8 mouse cellular contexts compared by ENCODE assay signal in the genomic region with DNA sequence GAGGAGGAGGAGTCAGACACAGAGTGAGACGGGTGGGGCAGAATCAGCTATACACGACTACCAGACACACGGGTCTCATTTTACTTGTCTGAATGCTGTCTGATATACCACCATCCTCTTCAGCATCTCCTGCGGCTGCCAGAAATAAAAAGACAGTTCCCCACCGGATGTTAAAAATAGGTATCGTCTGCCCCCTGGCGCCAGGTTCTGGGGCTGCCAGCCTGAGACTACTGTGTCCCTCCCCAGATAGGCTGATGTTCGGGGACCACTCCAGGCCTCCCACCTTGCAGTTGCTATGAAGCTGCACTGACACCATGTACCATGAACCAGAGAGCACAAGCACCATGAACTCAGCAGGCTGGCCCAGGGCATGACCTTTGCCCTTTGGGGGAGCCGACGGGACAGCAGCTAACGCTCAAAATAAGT. TPM values are rescaled to one million over a fixed set of nuclear protein-coding genes. Genes with fewer than 3 reads are reported as not detected.
DNase-seq lines count a peak whose midpoint lies in the region; ATAC-seq and TF ChIP-seq lines count a peak whose summit lies in the region.

No protein-coding gene starts in this region.

- no peaks in the 10 kb centered on the region for H3K27me3 ChIP-seq in forebrain, embryonic 13.5 days
- H3K27me3 ChIP-seq in hindbrain, postnatal 0 days (ENCODE audit: insufficient read depth, low read length) = no peaks in the 10 kb centered on the region

- 56% methylated on average over 11 of the region's 11 CpGs for WGBS in forebrain, embryonic 13.5 days
- WGBS in hindbrain, postnatal 0 days = 44% methylated on average over 11 of the region's 11 CpGs

- H3K36me3 ChIP-seq in forebrain, embryonic 13.5 days (ENCODE audit: poor library complexity, severe bottlenecking) = no peaks in the 10 kb centered on the region
- no peaks in the 10 kb centered on the region for H3K36me3 ChIP-seq in hindbrain, postnatal 0 days (ENCODE audit: insufficient read depth, low read length)

- H3K4me2 ChIP-seq in forebrain, embryonic 13.5 days = no peak overlapping the region
- H3K4me2 ChIP-seq in hindbrain, postnatal 0 days (ENCODE audit: low read depth, low read length) = no peak overlapping the region

- H3K4me3 ChIP-seq in forebrain, embryonic 13.5 days = no peak overlapping the region
- no peak overlapping the region for H3K4me3 ChIP-seq in hindbrain, postnatal 0 days (ENCODE audit: low read length)

- peaks cover 5% of the 10 kb centered on the region for H3K4me1 ChIP-seq in forebrain, embryonic 13.5 days
- H3K4me1 ChIP-seq in hindbrain, postnatal 0 days (ENCODE audit: insufficient read depth, low read length) = no peaks in the 10 kb centered on the region

- no peaks in the 10 kb centered on the region for H3K9me3 ChIP-seq in forebrain, embryonic 13.5 days (replicated peaks)
- H3K9me3 ChIP-seq in hindbrain, postnatal 0 days (ENCODE audit: low read length) = no peaks in the 10 kb centered on the region

- peak; percentile 74 for TF ChIP-seq CTCF in hindbrain, postnatal 0 days (IDR thresholded peaks at IDR 0.05; ENCODE audit: low read depth)

- H3K27ac ChIP-seq in forebrain, embryonic 13.5 days = no peak overlapping the region
- no peak overlapping the region for H3K27ac ChIP-seq in hindbrain, postnatal 0 days

- ATAC-seq in CD4-positive, CD25-positive, alpha-beta regulatory T cell, adult 4 months = no peak
- peak; percentile 50 for ATAC-seq in forebrain, embryonic 13.5 days
- peak; percentile 32; the same call in 1 of the 2 replicates for ATAC-seq in hindbrain, postnatal 0 days

- H3K9ac ChIP-seq in forebrain, embryonic 13.5 days = no peak overlapping the region
- H3K9ac ChIP-seq in hindbrain, postnatal 0 days (replicated peaks; ENCODE audit: low read length) = no peak overlapping the region

- DNase-seq in CD4-positive, CD25-positive, alpha-beta regulatory T cell, adult 2 months (ENCODE audit: low read depth, low spot score) = peak; percentile 27
- DNase-seq in urinary bladder, postnatal 14 days (ENCODE audit: low spot score) = peak; percentile 25
- no peak for DNase-seq in urinary bladder, postnatal 10 days (ENCODE audit: low spot score)
- DNase-seq in hindbrain, postnatal 0 days (ENCODE audit: low spot score) = peak; percentile 71
- peak; percentile 33 for DNase-seq in lung, postnatal 14 days
- DNase-seq in spleen, postnatal 36 days (ENCODE audit: low spot score in 2 of 2) = peak; percentile 8 to 10

RNA-seq across cellular contexts. Expression of a gene that starts 24.2 kb away (rescaled TPM):
- not detected for polyA plus RNA-seq in CD4-positive, CD25-positive, alpha-beta regulatory T cell, adult 4 months (2017; shearing (Covaris generic))
- polyA plus RNA-seq in forebrain, embryonic 13.5 days (2015; fragmentation: Nextera tagmentation; extraction: Ambion mirVana) = 6.9 and 10.2 TPM in 2 replicates
- 21.7 and 29.8 TPM in 2 replicates for total RNA-seq in hindbrain, postnatal 0 days (2014; rRNA removed)
- polyA plus RNA-seq in hindbrain, postnatal 0 days (2015; fragmentation: Nextera tagmentation; extraction: Ambion mirVana) = 10.1 and 11.2 TPM in 2 replicates

RNA-seq across cellular contexts. Expression of a gene that starts 34.2 kb away (rescaled TPM):
- not detected for polyA plus RNA-seq in CD4-positive, CD25-positive, alpha-beta regulatory T cell, adult 4 months (2017; shearing (Covaris generic))
- 2.7 and 2.8 TPM in 2 replicates for polyA plus RNA-seq in forebrain, embryonic 13.5 days (2015; fragmentation: Nextera tagmentation; extraction: Ambion mirVana)
- total RNA-seq in hindbrain, postnatal 0 days (2014; rRNA removed) = 1.7 TPM in 1 of 2 replicates, not detected in the other
- polyA plus RNA-seq in hindbrain, postnatal 0 days (2015; fragmentation: Nextera tagmentation; extraction: Ambion mirVana) = 1.5 and 1.6 TPM in 2 replicates

RNA-seq across cellular contexts. Expression of a gene that starts 36.7 kb away (rescaled TPM):
- not detected for polyA plus RNA-seq in CD4-positive, CD25-positive, alpha-beta regulatory T cell, adult 4 months (2017; shearing (Covaris generic))
- polyA plus RNA-seq in forebrain, embryonic 13.5 days (2015; fragmentation: Nextera tagmentation; extraction: Ambion mirVana) = not detected in 2 replicates
- under 0.01 TPM in 1 of 2 replicates, not detected in the other for total RNA-seq in hindbrain, postnatal 0 days (2014; rRNA removed)
- polyA plus RNA-seq in hindbrain, postnatal 0 days (2015; fragmentation: Nextera tagmentation; extraction: Ambion mirVana) = 0.04 TPM in 1 of 2 replicates, not detected in the other
